ENCODE assay signal across 32 mouse cellular contexts in the genomic region with DNA sequence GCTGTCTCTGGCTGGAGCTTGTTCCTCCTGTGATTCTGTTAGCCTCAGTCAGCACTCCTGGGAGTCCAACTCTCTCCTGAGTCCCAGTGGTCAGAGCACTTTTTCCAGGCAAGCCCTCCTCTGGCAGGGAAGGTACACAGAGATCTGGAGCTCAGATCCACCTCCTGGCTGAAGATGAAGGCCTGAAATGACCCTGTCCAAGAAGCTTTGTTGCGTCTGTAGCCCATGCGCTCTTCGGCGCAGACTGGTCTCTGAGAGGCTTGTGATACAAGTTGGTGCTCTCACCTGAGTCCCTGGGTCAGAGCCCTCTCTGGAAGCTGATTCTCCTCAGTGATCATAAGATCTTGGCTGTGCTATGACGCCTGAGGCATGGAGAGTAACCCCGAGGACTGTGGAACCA. TPM values are rescaled to one million over a fixed set of nuclear protein-coding genes. Genes with fewer than 3 reads are reported as not detected.
DNase-seq lines count a peak whose midpoint lies in the region; ATAC-seq and TF ChIP-seq lines count a peak whose summit lies in the region.
"Had no signal": no experiment of that assay in that cellular context is flagged by ENCODE, and none has a peak within 500 bp of the region (broad histone marks: within the 10 kb centered on the region; RNA-seq: fewer than 3 reads in every experiment).

No protein-coding gene starts in this region.

- peak overlapping the region; percentile 45 for H3K4me3 ChIP-seq in E14TG2a.4 (replicated peaks; ENCODE audit: low read length)
- no peak overlapping the region for H3K4me3 ChIP-seq in forebrain, embryonic 14.5 days (ENCODE audit: low read depth, low read length)
- H3K4me3 ChIP-seq in hindbrain, embryonic 11.5 days (ENCODE audit: low read depth, low read length) = no peak overlapping the region

- WGBS in forebrain, embryonic 14.5 days = 94% methylated on average over 6 of the region's 6 CpGs
- 90% methylated on average over 6 of the region's 6 CpGs for WGBS in hindbrain, embryonic 11.5 days

- intact Hi-C loops in gastrocnemius, postnatal 36 days (cut with DNase I) = no loop called here
- intact Hi-C loops in left cerebral cortex, postnatal 10 days (cut with DNase I) = no loop called here

- peaks cover 26% of the 10 kb centered on the region for H3K9me3 ChIP-seq in E14TG2a.4 (ENCODE audit: low read length)
- no peaks in the 10 kb centered on the region for H3K9me3 ChIP-seq in forebrain, embryonic 14.5 days (replicated peaks; ENCODE audit: control insufficient read depth, low read length)
- H3K9me3 ChIP-seq in hindbrain, embryonic 11.5 days (ENCODE audit: control insufficient read depth, low read length) = 0 out of 2 replicates have a peak, but pooled peaks cover 2% of the 10 kb centered on the region
- H3K9me3 ChIP-seq: G1E had no signal

- H3K4me1 ChIP-seq in E14TG2a.4 (replicated peaks; ENCODE audit: low read depth, low read length) = no peaks in the 10 kb centered on the region
- no peaks in the 10 kb centered on the region for H3K4me1 ChIP-seq in forebrain, embryonic 14.5 days (ENCODE audit: control insufficient read depth, insufficient read depth, low read length)
- H3K4me1 ChIP-seq in hindbrain, embryonic 11.5 days (replicated peaks; ENCODE audit: control insufficient read depth, insufficient read depth, low read length) = no peaks in the 10 kb centered on the region

- no peak overlapping the region for H3K9ac ChIP-seq in forebrain, embryonic 14.5 days (ENCODE audit: low read length)
- H3K9ac ChIP-seq in hindbrain, embryonic 11.5 days (ENCODE audit: low read depth, low read length) = no peak overlapping the region

- no peak for ATAC-seq in forebrain, embryonic 14.5 days
- no peak for ATAC-seq in hindbrain, embryonic 11.5 days (ENCODE audit: low FRiP score)
- ATAC-seq: activated CD4-positive, CD25-positive, alpha-beta regulatory T cell, adult 4 months; CD4-positive, CD25-positive, alpha-beta regulatory T cell, adult 4 months; Patski had no signal

- H3K36me3 ChIP-seq in E14TG2a.4 (ENCODE audit: insufficient read depth, low read length) = no peaks in the 10 kb centered on the region
- H3K36me3 ChIP-seq in forebrain, embryonic 14.5 days (ENCODE audit: control insufficient read depth, insufficient read depth, low read length) = no peaks in the 10 kb centered on the region
- no peaks in the 10 kb centered on the region for H3K36me3 ChIP-seq in hindbrain, embryonic 11.5 days (ENCODE audit: control insufficient read depth, insufficient read depth, low read length)
- H3K36me3 ChIP-seq: G1E had no signal

- H3K27ac ChIP-seq in forebrain, embryonic 14.5 days (ENCODE audit: low read depth, low read length) = no peak overlapping the region
- H3K27ac ChIP-seq in hindbrain, embryonic 11.5 days (ENCODE audit: low read depth, low read length) = no peak overlapping the region

- H3K4me2 ChIP-seq in forebrain, embryonic 14.5 days (ENCODE audit: low read length) = no peak overlapping the region
- no peak overlapping the region for H3K4me2 ChIP-seq in hindbrain, embryonic 11.5 days (replicated peaks; ENCODE audit: low read depth, low read length)

- no peak for TF ChIP-seq CTCF in E14TG2a.4 (conservative IDR thresholded peaks at IDR 0.05; ENCODE audit: low read length)

- DNase-seq in ES-CJ7 (ENCODE audit: low read depth, low spot score) (peak; percentile 30), R1 (ENCODE audit: low read depth, low spot score) (peak; percentile 71), ZHBTc4 (ENCODE audit: low read depth, low spot score) (peak; percentile 67)
- no peak for DNase-seq in forebrain, embryonic 14.5 days (ENCODE audit: low spot score)
- no peak for DNase-seq in gastrocnemius, postnatal 36 days
- DNase-seq in hindbrain, embryonic 11.5 days (ENCODE audit: low spot score) = no peak
- DNase-seq in left cerebral cortex, postnatal 10 days (ENCODE audit: extremely low spot score in 1 of 2, low spot score in 2 of 2) = no peak
- DNase-seq: adrenal gland, adult 2 months; adrenal gland, adult 8-10 months; adrenal gland, postnatal 10 days; adrenal gland, postnatal 14 days; adrenal gland, postnatal 25 days; adrenal gland, postnatal 36 days; B cell, adult 2 months; cerebellum, adult 11 months; cerebellum, adult 11-12 months; cerebellum, adult 18-20 months; cerebellum, adult 2 months; cerebellum, adult 8-10 months; cerebellum, adult 9-10 months had no signal

- H3K27me3 ChIP-seq in E14TG2a.4 (ENCODE audit: insufficient read depth, low read length) = no peaks in the 10 kb centered on the region
- no peaks in the 10 kb centered on the region for H3K27me3 ChIP-seq in forebrain, embryonic 14.5 days (replicated peaks; ENCODE audit: control insufficient read depth, insufficient read depth, low read length)
- no peaks in the 10 kb centered on the region for H3K27me3 ChIP-seq in hindbrain, embryonic 11.5 days (ENCODE audit: control insufficient read depth, insufficient read depth, low read length)
- H3K27me3 ChIP-seq: CH12.LX, Patski had no signal

RNA-seq across cellular contexts. Expression of a gene that starts 35.2 kb away (rescaled TPM):
- not detected in 2 replicates for polyA plus RNA-seq in forebrain, embryonic 14.5 days (2014; fragmentation: Nextera tagmentation; extraction: Ambion mirVana)
- not detected for total RNA-seq in gastrocnemius, postnatal 36 days (2021)
- not detected in 2 replicates for polyA plus RNA-seq in hindbrain, embryonic 11.5 days (2014; fragmentation: Nextera tagmentation; extraction: Ambion mirVana)
- not detected for total RNA-seq in left cerebral cortex, postnatal 10 days (2021)
- total RNA-seq: adrenal gland, adult 18-20 months; adrenal gland, adult 2 months; adrenal gland, adult 8-10 months; adrenal gland, postnatal 10 days; adrenal gland, postnatal 14 days; adrenal gland, postnatal 25 days; adrenal gland, postnatal 36 days; adrenal gland, postnatal 4 days; ES-E14; MEL had no signal
- polyA plus RNA-seq: activated CD4-positive, CD25-positive, alpha-beta regulatory T cell, adult 4 months; adrenal gland, adult 2 months; brain, embryonic 14.5 days; C2C12; CD4-positive, CD25-positive, alpha-beta regulatory T cell, adult 4 months; cerebellum, adult 2 months; G1E; Patski had no signal

Comparison
In these comparisons a context has a peak if more than half of its experiments do, and no peak if none do; other contexts are left out.
1. DNase-seq: peak in ES-CJ7 (single experiment), R1 (single experiment) and ZHBTc4 (single experiment); none in forebrain, embryonic 14.5 days (single experiment), gastrocnemius, postnatal 36 days (0 of 2), hindbrain, embryonic 11.5 days (single experiment) and left cerebral cortex, postnatal 10 days (0 of 2).